Mouse (Mus musculus): Measurements from ENCODE around the gene Tdrd7.

- TF ChIP-seq EP300 (IDR thresholded peaks at IDR 0.05) (no peak), CTCF (IDR thresholded peaks at IDR 0.05) (no peak)
Measured at GRCm38 (mm10) chr4:45947729-45948128, 17.4 kb upstream of the Tdrd7 start.

Data from lung, postnatal 0 days (tissue).